Mouse (Mus musculus): ENCODE data around the gene Wwox. TPM values are rescaled to one million over a fixed set of nuclear protein-coding genes. Genes with fewer than 3 reads are reported as not detected.

The Wwox gene
- polyA plus RNA-seq, 1 experiment from 2014 or later = 16.0 TPM

GRCm38 (mm10) chr8:115045746-115046145 lies 606.3 kb downstream of the Wwox start:
- Histone ChIP-seq H3K9me3 (replicated peaks) (no peaks in the 10 kb centered on the region), H3K9ac (no peak overlapping the region), H3K4me3 (replicated peaks) (no peak overlapping the region), H3K27me3 (peaks cover 6% of the 10 kb centered on the region; the same call in 1 of the 2 replicates), H3K36me3 (no peaks in the 10 kb centered on the region), H3K4me2 (no peak overlapping the region), H3K27ac (no peak overlapping the region), H3K4me1 (peaks cover 13% of the 10 kb centered on the region)
- ATAC-seq (replicated peaks; ENCODE audit: low FRiP score) = no peak
- WGBS = 51% methylated on average over 7 of the region's 7 CpGs

- Histone ChIP-seq H3K4me2 (no peak overlapping the region), H3K36me3 (no peaks in the 10 kb centered on the region), H3K9ac (no peak overlapping the region), H3K9me3 (replicated peaks) (no peaks in the 10 kb centered on the region), H3K27ac (no peak overlapping the region), H3K27me3 (peaks cover 6% of the 10 kb centered on the region; the same call in 1 of the 2 replicates), H3K4me3 (replicated peaks) (no peak overlapping the region), H3K4me1 (peaks cover 13% of the 10 kb centered on the region)
- no peak for ATAC-seq (replicated peaks; ENCODE audit: low FRiP score)
- 46% methylated on average over 4 of the region's 4 CpGs for WGBS
Measured at GRCm38 (mm10) chr8:115046496-115046895, 607.0 kb downstream of the Wwox start.

GRCm38 (mm10) chr8:115058193-115058835 lies 618.9 kb downstream of the Wwox start:
- no peaks in the 10 kb centered on the region; the same call in 1 of the 2 replicates for H3K27me3 ChIP-seq
- H3K4me3 ChIP-seq (replicated peaks) = no peak overlapping the region
- H3K4me1 ChIP-seq = 0 out of 2 replicates have a peak, but pooled peaks cover 3% of the 10 kb centered on the region
- 0 out of 2 replicates have a peak, but pooled peaks have one; percentile 36 for ATAC-seq (replicated peaks; ENCODE audit: low FRiP score)
- no peak overlapping the region for H3K27ac ChIP-seq
- 76% methylated on average over 12 of the region's 12 CpGs for WGBS
- H3K9ac ChIP-seq = no peak overlapping the region
- H3K36me3 ChIP-seq = no peaks in the 10 kb centered on the region
- no peaks in the 10 kb centered on the region for H3K9me3 ChIP-seq (replicated peaks)
- H3K4me2 ChIP-seq = no peak overlapping the region

GRCm38 (mm10) chr8:115063623-115064022 lies 624.2 kb downstream of the Wwox start:
- Histone ChIP-seq H3K4me2 (no peak overlapping the region), H3K4me3 (replicated peaks) (no peak overlapping the region), H3K36me3 (no peaks in the 10 kb centered on the region), H3K27me3 (peaks cover 4% of the 10 kb centered on the region; the same call in 1 of the 2 replicates), H3K27ac (no peak overlapping the region), H3K9me3 (replicated peaks) (no peaks in the 10 kb centered on the region), H3K9ac (no peak overlapping the region), H3K4me1 (0 out of 2 replicates have a peak, but pooled peaks cover 1% of the 10 kb centered on the region)
- ATAC-seq (replicated peaks; ENCODE audit: low FRiP score) = no peak
- 90% methylated on average over 5 of the region's 5 CpGs for WGBS

- H3K4me3 ChIP-seq (replicated peaks) = no peak overlapping the region
- no peaks in the 10 kb centered on the region for H3K36me3 ChIP-seq
- peaks cover 4% of the 10 kb centered on the region; the same call in 1 of the 2 replicates for H3K27me3 ChIP-seq
- no peaks in the 10 kb centered on the region for H3K4me1 ChIP-seq
- no peak overlapping the region for H3K4me2 ChIP-seq
- ATAC-seq (replicated peaks; ENCODE audit: low FRiP score) = no peak
- H3K27ac ChIP-seq = no peak overlapping the region
- WGBS = 78% methylated on average over 15 of the region's 15 CpGs
- no peaks in the 10 kb centered on the region for H3K9me3 ChIP-seq (replicated peaks)
- no peak overlapping the region for H3K9ac ChIP-seq
Measured at GRCm38 (mm10) chr8:115064691-115065090, 625.2 kb downstream of the Wwox start.

- no peak overlapping the region for H3K9ac ChIP-seq
- H3K27ac ChIP-seq = no peak overlapping the region
- no peaks in the 10 kb centered on the region for H3K4me1 ChIP-seq
- H3K36me3 ChIP-seq = no peaks in the 10 kb centered on the region
- H3K27me3 ChIP-seq = peaks cover 4% of the 10 kb centered on the region; the same call in 1 of the 2 replicates
- no peak for ATAC-seq (replicated peaks; ENCODE audit: low FRiP score)
- no peak overlapping the region for H3K4me3 ChIP-seq (replicated peaks)
- 63% methylated on average over 7 of the region's 7 CpGs for WGBS
- no peaks in the 10 kb centered on the region for H3K9me3 ChIP-seq (replicated peaks)
- no peak overlapping the region for H3K4me2 ChIP-seq
Measured at GRCm38 (mm10) chr8:115065386-115065785, 625.9 kb downstream of the Wwox start.

- ATAC-seq (replicated peaks; ENCODE audit: low FRiP score) = no peak
- H3K4me1 ChIP-seq = no peaks in the 10 kb centered on the region
- WGBS = 89% methylated on average over 8 of the region's 8 CpGs
- no peak overlapping the region for H3K9ac ChIP-seq
- no peak overlapping the region for H3K4me2 ChIP-seq
- H3K27me3 ChIP-seq = peaks cover 4% of the 10 kb centered on the region; the same call in 1 of the 2 replicates
- H3K36me3 ChIP-seq = no peaks in the 10 kb centered on the region
- H3K9me3 ChIP-seq (replicated peaks) = no peaks in the 10 kb centered on the region
- no peak overlapping the region for H3K27ac ChIP-seq
- H3K4me3 ChIP-seq (replicated peaks) = no peak overlapping the region
Measured at GRCm38 (mm10) chr8:115066550-115067058, 627.1 kb downstream of the Wwox start.

- H3K27ac ChIP-seq = no peak overlapping the region
- no peaks in the 10 kb centered on the region for H3K4me1 ChIP-seq
- 75% methylated on average over 5 of the region's 5 CpGs for WGBS
- H3K9ac ChIP-seq = no peak overlapping the region
- peaks cover 4% of the 10 kb centered on the region; the same call in 1 of the 2 replicates for H3K27me3 ChIP-seq
- H3K9me3 ChIP-seq (replicated peaks) = no peaks in the 10 kb centered on the region
- no peaks in the 10 kb centered on the region for H3K36me3 ChIP-seq
- ATAC-seq (replicated peaks; ENCODE audit: low FRiP score) = no peak
- no peak overlapping the region for H3K4me3 ChIP-seq (replicated peaks)
- H3K4me2 ChIP-seq = no peak overlapping the region
Measured at GRCm38 (mm10) chr8:115068723-115069122, 629.3 kb downstream of the Wwox start.

- no peak overlapping the region for H3K4me2 ChIP-seq
- H3K27ac ChIP-seq = no peak overlapping the region
- H3K4me1 ChIP-seq = no peaks in the 10 kb centered on the region
- H3K9me3 ChIP-seq (replicated peaks) = no peaks in the 10 kb centered on the region
- H3K9ac ChIP-seq = no peak overlapping the region
- no peaks in the 10 kb centered on the region for H3K36me3 ChIP-seq
- no peak overlapping the region for H3K4me3 ChIP-seq (replicated peaks)
- WGBS = 20% methylated on average over 3 of the region's 3 CpGs
- no peak for ATAC-seq (replicated peaks; ENCODE audit: low FRiP score)
- no peaks in the 10 kb centered on the region for H3K27me3 ChIP-seq
Measured at GRCm38 (mm10) chr8:115070225-115070624, 630.8 kb downstream of the Wwox start.

- H3K27me3 ChIP-seq = no peaks in the 10 kb centered on the region
- H3K27ac ChIP-seq = no peak overlapping the region
- H3K9ac ChIP-seq = no peak overlapping the region
- WGBS = 88% methylated on average over 12 of the region's 12 CpGs
- ATAC-seq (replicated peaks; ENCODE audit: low FRiP score) = no peak
- no peaks in the 10 kb centered on the region for H3K36me3 ChIP-seq
- H3K4me3 ChIP-seq (replicated peaks) = no peak overlapping the region
- H3K9me3 ChIP-seq (replicated peaks) = no peaks in the 10 kb centered on the region
- no peak overlapping the region for H3K4me2 ChIP-seq
- H3K4me1 ChIP-seq = no peaks in the 10 kb centered on the region
Measured at GRCm38 (mm10) chr8:115071231-115071630, 631.8 kb downstream of the Wwox start.

- Histone ChIP-seq H3K4me2 (no peak overlapping the region), H3K27ac (no peak overlapping the region), H3K36me3 (no peaks in the 10 kb centered on the region), H3K9ac (no peak overlapping the region), H3K27me3 (no peaks in the 10 kb centered on the region), H3K9me3 (replicated peaks) (no peaks in the 10 kb centered on the region), H3K4me3 (replicated peaks) (no peak overlapping the region), H3K4me1 (no peaks in the 10 kb centered on the region; the same call in 1 of the 2 replicates)
- no peak for ATAC-seq (replicated peaks; ENCODE audit: low FRiP score)
- WGBS = 55% methylated on average over 7 of the region's 7 CpGs
Measured at GRCm38 (mm10) chr8:115078296-115078695, 638.8 kb downstream of the Wwox start.

GRCm38 (mm10) chr8:115081302-115082207 lies 642.1 kb downstream of the Wwox start:
- 67% methylated on average over 7 of the region's 7 CpGs for WGBS
- no peaks in the 10 kb centered on the region for H3K9me3 ChIP-seq (replicated peaks)
- ATAC-seq (replicated peaks; ENCODE audit: low FRiP score) = no peak

More at GRCm38 (mm10) chr8:115081302-115082207, 642.1 kb downstream of the Wwox start:
- Histone ChIP-seq H3K36me3 (no peaks in the 10 kb centered on the region), H3K4me2 (no peak overlapping the region), H3K27ac (no peak overlapping the region), H3K27me3 (no peaks in the 10 kb centered on the region), H3K4me1 (no peaks in the 10 kb centered on the region; the same call in 1 of the 2 replicates), H3K4me3 (replicated peaks) (no peak overlapping the region), H3K9ac (no peak overlapping the region)
